In genomic region chr4:137855741-137856341, GRCm38 (mm10) we compare ENCODE assay signal across 10 mouse cellular contexts. TPM values are rescaled to one million over a fixed set of nuclear protein-coding genes. Genes with fewer than 3 reads are reported as not detected.
DNase-seq lines count a peak whose midpoint lies in the region; ATAC-seq and TF ChIP-seq lines count a peak whose summit lies in the region.
"Had no signal": no experiment of that assay in that cellular context is flagged by ENCODE, and none has a peak within 500 bp of the region (broad histone marks: within the 10 kb centered on the region; RNA-seq: fewer than 3 reads in every experiment).

No protein-coding gene starts in this region.

- peak; percentile 87 for DNase-seq in kidney, adult 11 months
- DNase-seq in adrenal gland, adult 2 months, result peak; percentile 95
- peak; percentile 93 for DNase-seq in kidney, adult 2 months
- peak; percentile 80 for DNase-seq in testis, postnatal 10 days (ENCODE audit: low spot score)
- DNase-seq in spleen, adult 18-20 months, result no peak
- no peak for DNase-seq in urinary bladder, postnatal 36 days (ENCODE audit: low spot score in 2 of 2)
- no peak for DNase-seq in layer of hippocampus, adult 8-10 months (ENCODE audit: low spot score in 2 of 2)

- H3K9me3 ChIP-seq in kidney, embryonic 14.5 days (ENCODE audit: control insufficient read depth, low read length), result no peaks in the 10 kb centered on the region

- no peaks in the 10 kb centered on the region for H3K27me3 ChIP-seq in kidney, embryonic 14.5 days (ENCODE audit: control insufficient read depth, insufficient read depth, low read length)
- H3K27me3 ChIP-seq in kidney, adult 2 months (replicated peaks; ENCODE audit: control insufficient read depth, insufficient read depth, low read length), result no peaks in the 10 kb centered on the region

- H3K4me3 ChIP-seq in kidney, embryonic 14.5 days (ENCODE audit: low read length), result no peak overlapping the region
- no peak overlapping the region for H3K4me3 ChIP-seq in kidney, adult 2 months (ENCODE audit: insufficient read depth, low read depth, low read length)

- no peak overlapping the region for H3K4me2 ChIP-seq in kidney, embryonic 14.5 days (replicated peaks; ENCODE audit: low read depth, low read length)

- no peak overlapping the region for H3K27ac ChIP-seq in kidney, embryonic 14.5 days (ENCODE audit: low read depth, low read length)
- H3K27ac ChIP-seq in kidney, adult 2 months (ENCODE audit: insufficient read depth, low read depth, low read length), result peak overlapping the region; percentile 41

- no peaks in the 10 kb centered on the region for H3K4me1 ChIP-seq in kidney, embryonic 14.5 days (ENCODE audit: control insufficient read depth, insufficient read depth, low read length)
- H3K4me1 ChIP-seq in kidney, adult 2 months (ENCODE audit: control insufficient read depth, insufficient read depth, low read length), result peaks cover 5% of the 10 kb centered on the region

- TF ChIP-seq CTCF in kidney, adult 2 months (conservative IDR thresholded peaks at IDR 0.05; ENCODE audit: insufficient read depth, insufficient read length, low read depth, low read length), result no peak

- no peaks in the 10 kb centered on the region for H3K36me3 ChIP-seq in kidney, embryonic 14.5 days (ENCODE audit: control insufficient read depth, insufficient read depth, low read length)
- H3K36me3 ChIP-seq in kidney, adult 2 months (ENCODE audit: control insufficient read depth, insufficient read depth, low read length), result no peaks in the 10 kb centered on the region

- TF ChIP-seq POLR2A in kidney, adult 2 months (IDR thresholded peaks at IDR 0.05; ENCODE audit: low read depth, low read length), result no peak

- WGBS in kidney, embryonic 14.5 days, result 46% methylated on average over 9 of the region's 9 CpGs
- 43% methylated on average over 9 of the region's 9 CpGs for WGBS in kidney, adult 2 months

- no peak for ATAC-seq in kidney, embryonic 14.5 days (ENCODE audit: low FRiP score, low TSS enrichment)
- ATAC-seq: hindbrain, embryonic 16.5 days had no signal

- no peak overlapping the region for H3K9ac ChIP-seq in kidney, embryonic 14.5 days (ENCODE audit: low read depth, low read length)

RNA-seq across cellular contexts. Expression of gene Ece1, which starts 6.2 kb away (rescaled TPM):
- polyA plus RNA-seq in kidney, embryonic 14.5 days (2014; fragmentation: Nextera tagmentation; extraction: Ambion mirVana), result 35.0 and 69.0 TPM in 2 replicates
- total RNA-seq in adrenal gland, adult 2 months (2021), result 100 to 1,000 TPM; 228 to 424 TPM
- polyA plus RNA-seq in adrenal gland, adult 2 months (2012; rRNA removed), result 50.0 and 414 TPM in 2 replicates
- polyA plus RNA-seq in kidney, adult 2 months (2012; rRNA removed), result 30.7 and 33.7 TPM in 2 replicates
- total RNA-seq in layer of hippocampus, adult 8-10 months (2022), result 10 to 100 TPM; 47.2 to 63.1 (median 53.9) TPM

RNA-seq across cellular contexts. Expression of gene Alpl, which starts 59.7 kb away (rescaled TPM):
- polyA plus RNA-seq in kidney, embryonic 14.5 days (2014; fragmentation: Nextera tagmentation; extraction: Ambion mirVana), result 5.9 and 10.2 TPM in 2 replicates
- 10 to 100 TPM in 1 of 2 experiments, 1 to 10 TPM in 1; 6.1 to 59.6 TPM for total RNA-seq in adrenal gland, adult 2 months (2021)
- 4.7 and 7.4 TPM in 2 replicates for polyA plus RNA-seq in adrenal gland, adult 2 months (2012; rRNA removed)
- 564 and 569 TPM in 2 replicates for polyA plus RNA-seq in kidney, adult 2 months (2012; rRNA removed)
- total RNA-seq in layer of hippocampus, adult 8-10 months (2022), result 1 to 10 TPM; 6.2 to 9.3 (median 7.1) TPM
- total RNA-seq: megakaryocyte-erythroid progenitor cell, adult 5-6 weeks had no signal

Comparison
In these comparisons a context has a peak if more than half of its experiments do, and no peak if none do; other contexts are left out.
1. RNA of gene Alpl, which starts 59.7 kb away (polyA plus RNA-seq): 564 to 569 TPM in kidney, adult 2 months; 5.9 to 10.2 TPM in kidney, embryonic 14.5 days and 4.7 to 7.4 TPM in adrenal gland, adult 2 months; every median in the first group is over 10 times any median in the second.
2. DNase-seq: peak in kidney, adult 11 months (single experiment), adrenal gland, adult 2 months (single experiment), kidney, adult 2 months (single experiment) and testis, postnatal 10 days (single experiment); none in spleen, adult 18-20 months (0 of 2), urinary bladder, postnatal 36 days (0 of 2) and layer of hippocampus, adult 8-10 months (0 of 2).